Mouse (Mus musculus) forebrain, embryonic 11.5 days (tissue): ENCODE measurements around the gene Dpm2. TPM values are rescaled to one million over a fixed set of nuclear protein-coding genes. Genes with fewer than 3 reads are reported as not detected.

Experiments
- ATAC-seq: fragments of 200-750 bp; cut with Nextera tagmentation; replicated peaks from 2 replicates; pipeline ENCODE4 v1.8.0; 2017; ENCODE audit warnings: moderate TSS enrichment; ENCODE audit not compliant: low FRiP score
- DNase-seq: peaks from one replicate; pipeline ENCODE4 v3.0.0-alpha.2; 2017; ENCODE audit warnings: low spot score
- H3K27ac ChIP-seq: fragments of 300-500 bp; sonication (generic); 2 replicates; pipeline ENCODE4 v1.5.1; 2014; ENCODE audit warnings: low read depth, low read length
- H3K27me3 ChIP-seq: fragments of 300-500 bp; sonication (generic); 2 replicates; pipeline ENCODE4 v1.6.1; 2014; ENCODE audit warnings: mild to moderate bottlenecking, low read length, mixed read lengths; ENCODE audit not compliant: control insufficient read depth, insufficient read depth
- H3K36me3 ChIP-seq: fragments of 300-500 bp; sonication (generic); 2 replicates; pipeline ENCODE4 v1.6.1; 2014; ENCODE audit warnings: mild to moderate bottlenecking, low read length, moderate library complexity, mixed read lengths; ENCODE audit not compliant: control insufficient read depth, insufficient read depth
- H3K4me1 ChIP-seq: fragments of 300-500 bp; sonication (generic); replicated peaks from 2 replicates; pipeline ENCODE4 v1.6.1; 2014; ENCODE audit warnings: low read length, mixed read lengths; ENCODE audit not compliant: control insufficient read depth, insufficient read depth
- H3K4me2 ChIP-seq: fragments of 300-500 bp; sonication (generic); 2 replicates; pipeline ENCODE4 v1.6.1; 2014; ENCODE audit warnings: low read depth, mild to moderate bottlenecking, low read length, moderate library complexity, mixed read lengths; ENCODE audit not compliant: severe bottlenecking
- H3K4me3 ChIP-seq: fragments of 300-500 bp; sonication (generic); 2 replicates; pipeline ENCODE4 v1.5.1; 2014; ENCODE audit warnings: low read depth, low read length
- H3K9ac ChIP-seq: fragments of 300-500 bp; sonication (generic); 2 replicates; pipeline ENCODE4 v1.6.1; 2014; ENCODE audit warnings: low read length
- H3K9me3 ChIP-seq: fragments of 300-500 bp; sonication (generic); 2 replicates; pipeline ENCODE4 v1.6.1; 2016; ENCODE audit warnings: low read length, mixed read lengths; ENCODE audit not compliant: control insufficient read depth
- WGBS: fragments of 180-500 bp; shearing (Covaris S2); extraction: QIAGEN DNeasy Blood & Tissue Kit; methylation state at CpG from one replicate; pipeline ENCODE4 v1.1.7; 2014; 5-methylcytosine and 5-hydroxymethylcytosine counted together
- polyA plus RNA-seq: library from polyadenylated mRNA; unstranded; fragments of >200 nt; fragmentation: Nextera tagmentation; extraction: Ambion mirVana; gene quantifications from 2 replicates; pipeline ENCODE4 v1.2.1, GENCODE M21; 2014

The Dpm2 gene
- polyA plus RNA-seq, 1 experiment from 2014 or later = 98.9 TPM

GRCm38 (mm10) chr2:32574497-32574896 lies 3.8 kb downstream of the Dpm2 start, which contains the start of gene Pip5kl1:
Gene Pip5kl1, plus strand, starts transcription at chr2:32574797.
- ATAC-seq = no peak
- no peak within 1 kb of the TSS for H3K27ac ChIP-seq
- WGBS = 73% methylated on average over 6 of the region's 6 CpGs

GRCm38 (mm10) chr2:32574901-32575585 lies 4.4 kb downstream of the Dpm2 start:
- H3K36me3 ChIP-seq = no peaks in the 10 kb centered on the region
- no peak overlapping the region for H3K27ac ChIP-seq
- ATAC-seq = no peak
- peaks cover 11% of the 10 kb centered on the region for H3K27me3 ChIP-seq
- peak overlapping the region; percentile 49 for H3K9ac ChIP-seq
- 2% methylated on average over 26 of the region's 26 CpGs for WGBS
- no peaks in the 10 kb centered on the region for H3K9me3 ChIP-seq
- H3K4me1 ChIP-seq = no peaks in the 10 kb centered on the region; the same call in 1 of the 2 replicates
- H3K4me2 ChIP-seq = peak overlapping the region; percentile 88
- peak; percentile 74 for DNase-seq
- H3K4me3 ChIP-seq = peak overlapping the region; percentile 35

More at GRCm38 (mm10) chr2:32574497-32574896, 3.8 kb downstream of the Dpm2 start, which contains the start of gene Pip5kl1:
- Histone ChIP-seq H3K27me3 (peaks cover 8% of the 10 kb centered on the region), H3K36me3 (no peaks in the 10 kb centered on the region), H3K9me3 (no peaks in the 10 kb centered on the region), H3K4me2 (peak within 1 kb of the TSS; percentile 88), H3K9ac (peak within 1 kb of the TSS; percentile 49), H3K4me1 (no peaks in the 10 kb centered on the region; the same call in 1 of the 2 replicates), H3K4me3 (peak within 1 kb of the TSS; percentile 35)
- DNase-seq = no peak

- Histone ChIP-seq H3K4me1 (no peaks in the 10 kb centered on the region; the same call in 1 of the 2 replicates), H3K4me3 (peak within 1 kb of the TSS; percentile 35), H3K4me2 (peak within 1 kb of the TSS; percentile 88), H3K9ac (peak within 1 kb of the TSS; percentile 49), H3K36me3 (no peaks in the 10 kb centered on the region), H3K9me3 (no peaks in the 10 kb centered on the region), H3K27ac (no peak within 1 kb of the TSS), H3K27me3 (peaks cover 12% of the 10 kb centered on the region)
- ATAC-seq (peak; percentile 71; the same call in 1 of the 2 replicates), DNase-seq (peak; percentile 84)
- WGBS = 3% methylated on average over 28 of the region's 28 CpGs
Measured at GRCm38 (mm10) chr2:32575586-32576160, 5.0 kb downstream of the Dpm2 start, which contains the start of gene 9430097D07Rik. Gene 9430097D07Rik, minus strand, starts transcription at chr2:32575684.

- 87% methylated on average over 9 of the region's 9 CpGs for WGBS
- Histone ChIP-seq H3K27me3 (peaks cover 12% of the 10 kb centered on the region), H3K9me3 (no peaks in the 10 kb centered on the region), H3K27ac (no peak overlapping the region), H3K4me1 (no peaks in the 10 kb centered on the region; the same call in 1 of the 2 replicates), H3K4me2 (no peak overlapping the region), H3K4me3 (no peak overlapping the region), H3K36me3 (no peaks in the 10 kb centered on the region), H3K9ac (no peak overlapping the region)
- no peak for DNase-seq
- no peak for ATAC-seq
Measured at GRCm38 (mm10) chr2:32576532-32576931, 5.9 kb downstream of the Dpm2 start.

- H3K4me3 ChIP-seq = no peak overlapping the region
- H3K27me3 ChIP-seq = peaks cover 12% of the 10 kb centered on the region
- 40% methylated on average over 23 of the region's 30 CpGs for WGBS
- DNase-seq = no peak
- H3K27ac ChIP-seq = no peak overlapping the region
- no peak overlapping the region for H3K4me2 ChIP-seq
- H3K36me3 ChIP-seq = no peaks in the 10 kb centered on the region
- H3K9me3 ChIP-seq = no peaks in the 10 kb centered on the region
- no peaks in the 10 kb centered on the region; the same call in 1 of the 2 replicates for H3K4me1 ChIP-seq
- ATAC-seq = no peak
- no peak overlapping the region for H3K9ac ChIP-seq
Measured at GRCm38 (mm10) chr2:32578146-32579046, 7.7 kb downstream of the Dpm2 start.

GRCm38 (mm10) chr2:32581450-32582095 lies 10.9 kb downstream of the Dpm2 start:
- no peak overlapping the region for H3K27ac ChIP-seq
- no peaks in the 10 kb centered on the region for H3K36me3 ChIP-seq
- H3K27me3 ChIP-seq = peaks cover 12% of the 10 kb centered on the region
- peak overlapping the region; percentile 1; the same call in 1 of the 2 replicates for H3K4me3 ChIP-seq
- H3K4me2 ChIP-seq = peak overlapping the region; percentile 16; the same call in 1 of the 2 replicates
- DNase-seq = no peak
- H3K9me3 ChIP-seq = no peaks in the 10 kb centered on the region
- no peak overlapping the region for H3K9ac ChIP-seq
- no peak for ATAC-seq
- H3K4me1 ChIP-seq = no peaks in the 10 kb centered on the region; the same call in 1 of the 2 replicates
- WGBS = 36% methylated on average over 19 of the region's 19 CpGs

- H3K9ac ChIP-seq = 0 out of 2 replicates have a peak overlapping the region, but pooled peaks have one; percentile 9
- peak; percentile 67 for ATAC-seq
Measured at GRCm38 (mm10) chr2:32582830-32583799, 12.5 kb downstream of the Dpm2 start.

More at GRCm38 (mm10) chr2:32582830-32583799, 12.5 kb downstream of the Dpm2 start:
- peaks cover 8% of the 10 kb centered on the region for H3K4me1 ChIP-seq
- no peak overlapping the region for H3K27ac ChIP-seq
- H3K4me2 ChIP-seq = peak overlapping the region; percentile 45
- H3K9me3 ChIP-seq = no peaks in the 10 kb centered on the region
- peak; percentile 85 for DNase-seq
- peaks cover 7% of the 10 kb centered on the region; the same call in 1 of the 2 replicates for H3K27me3 ChIP-seq
- no peaks in the 10 kb centered on the region for H3K36me3 ChIP-seq
- 15% methylated on average over 37 of the region's 37 CpGs for WGBS
- H3K4me3 ChIP-seq = peak overlapping the region; percentile 15; the same call in 1 of the 2 replicates
